Comparison of ENCODE assay signal across 8 mouse cellular contexts in the genomic region with DNA sequence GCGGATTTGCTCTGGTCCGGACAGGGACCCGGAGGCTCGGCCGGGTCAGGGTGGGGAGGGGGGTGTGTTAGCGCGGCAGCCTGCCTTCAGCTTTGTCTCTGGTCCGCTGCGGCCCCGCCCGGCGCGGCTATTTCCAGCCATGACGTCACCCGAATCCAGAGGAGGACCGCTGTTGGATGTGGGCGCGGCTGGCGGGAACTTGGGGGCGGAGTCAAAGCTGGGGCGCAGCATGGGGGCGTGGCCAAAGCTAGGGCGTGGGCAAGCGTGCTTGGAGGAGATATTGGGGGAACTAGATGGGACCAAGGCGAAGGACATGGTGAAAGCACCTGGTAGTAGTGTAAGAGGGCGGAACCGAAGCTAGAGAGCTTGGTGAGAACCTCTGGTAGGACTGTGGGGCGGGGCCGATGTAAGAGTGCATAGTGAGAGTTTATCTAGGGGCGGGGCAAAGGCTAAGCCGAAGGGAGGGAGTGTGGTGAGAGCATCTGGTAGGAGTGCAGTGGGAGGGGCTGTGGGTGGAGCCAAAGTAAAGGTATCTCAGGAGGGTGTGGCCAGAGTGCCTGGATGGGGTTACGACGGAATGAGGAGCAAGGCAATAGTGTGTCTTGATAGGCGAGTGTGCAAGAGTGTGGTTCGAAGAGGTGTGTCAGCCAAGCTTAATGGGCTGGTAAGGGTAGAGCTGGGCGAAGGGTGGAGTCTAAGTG. TPM values are rescaled to one million over a fixed set of nuclear protein-coding genes. Genes with fewer than 3 reads are reported as not detected.
DNase-seq lines count a peak whose midpoint lies in the region; ATAC-seq and TF ChIP-seq lines count a peak whose summit lies in the region.

No protein-coding gene starts in this region.

- H3K9me3 ChIP-seq in hindbrain, embryonic 10.5 days = no peaks in the 10 kb centered on the region
- no peaks in the 10 kb centered on the region for H3K9me3 ChIP-seq in lung, postnatal 0 days (ENCODE audit: low read length)

- TF ChIP-seq EP300 in lung, postnatal 0 days (IDR thresholded peaks at IDR 0.05) = no peak; the same call in 1 of the 2 replicates

- peak overlapping the region; percentile 65 for H3K4me2 ChIP-seq in lung, postnatal 0 days (replicated peaks; ENCODE audit: low read depth, low read length)

- H3K27ac ChIP-seq in hindbrain, embryonic 10.5 days = peak overlapping the region; percentile 96
- H3K27ac ChIP-seq in lung, postnatal 0 days (ENCODE audit: low read length) = peak overlapping the region; percentile 100

- peak overlapping the region; percentile 72 for H3K4me3 ChIP-seq in hindbrain, embryonic 10.5 days
- H3K4me3 ChIP-seq in lung, postnatal 0 days (ENCODE audit: low read depth, low read length) = peak overlapping the region; percentile 100

- H3K9ac ChIP-seq in lung, postnatal 0 days (replicated peaks; ENCODE audit: low read depth) = peak overlapping the region; percentile 98

- H3K36me3 ChIP-seq in hindbrain, embryonic 10.5 days = peaks cover 35% of the 10 kb centered on the region
- peaks cover 30% of the 10 kb centered on the region for H3K36me3 ChIP-seq in lung, postnatal 0 days (ENCODE audit: insufficient read depth, low read length)

- H3K4me1 ChIP-seq in hindbrain, embryonic 10.5 days (replicated peaks) = peaks cover 54% of the 10 kb centered on the region
- peaks cover 17% of the 10 kb centered on the region; the same call in 1 of the 2 replicates for H3K4me1 ChIP-seq in lung, postnatal 0 days (ENCODE audit: insufficient read depth, low read depth, low read length)

- 1% methylated on average over 36 of the region's 36 CpGs for WGBS in hindbrain, embryonic 10.5 days
- 3% methylated on average over 34 of the region's 36 CpGs for WGBS in lung, postnatal 0 days

- no peak for TF ChIP-seq CTCF in lung, postnatal 0 days (IDR thresholded peaks at IDR 0.05)

- ATAC-seq in lung, postnatal 0 days = peak; percentile 82

- H3K27me3 ChIP-seq in hindbrain, embryonic 10.5 days (ENCODE audit: insufficient read depth, poor library complexity, severe bottlenecking) = peaks cover 21% of the 10 kb centered on the region
- H3K27me3 ChIP-seq in lung, postnatal 0 days (replicated peaks; ENCODE audit: insufficient read depth, low read length) = no peaks in the 10 kb centered on the region

- peak; percentile 87 for DNase-seq in MEL-GATA-1-ER (ENCODE audit: extremely low read depth, low read depth)
- DNase-seq in cerebellum, adult 8-10 months = peak; percentile 87
- peak; percentile 92 for DNase-seq in forelimb bud, embryonic 11.5 days (ENCODE audit: low read depth, low spot score)
- peak; percentile 97 for DNase-seq in hindbrain, embryonic 10.5 days (ENCODE audit: low spot score)
- DNase-seq in layer of hippocampus, adult 9-11 months = peak; percentile 96
- DNase-seq in lung, postnatal 0 days (ENCODE audit: low spot score) = peak; percentile 98
- peak; percentile 97 for DNase-seq in ovary, postnatal 14 days (ENCODE audit: low spot score)
- DNase-seq in thymus, postnatal 14 days = peak; percentile 91

RNA-seq across cellular contexts. Expression of gene Klf11, which starts 0.7 kb away (rescaled TPM):
- polyA plus RNA-seq in hindbrain, embryonic 10.5 days (2016; fragmentation: Nextera tagmentation; extraction: Ambion mirVana) = 13.2 and 14.0 TPM in 2 replicates
- polyA plus RNA-seq in lung, postnatal 0 days (2015; fragmentation: Nextera tagmentation; extraction: Ambion mirVana) = 22.1 and 26.0 TPM in 2 replicates

RNA-seq across cellular contexts. Expression of gene Cys1, which starts 29.8 kb away (rescaled TPM):
- 0.34 and 0.55 TPM in 2 replicates for polyA plus RNA-seq in hindbrain, embryonic 10.5 days (2016; fragmentation: Nextera tagmentation; extraction: Ambion mirVana)
- 1.7 and 2.3 TPM in 2 replicates for polyA plus RNA-seq in lung, postnatal 0 days (2015; fragmentation: Nextera tagmentation; extraction: Ambion mirVana)

RNA-seq across cellular contexts. Expression of gene Rrm2, which starts 56.2 kb away (rescaled TPM):
- polyA plus RNA-seq in hindbrain, embryonic 10.5 days (2016; fragmentation: Nextera tagmentation; extraction: Ambion mirVana) = 552 and 686 TPM in 2 replicates
- 16.3 and 20.7 TPM in 2 replicates for polyA plus RNA-seq in lung, postnatal 0 days (2015; fragmentation: Nextera tagmentation; extraction: Ambion mirVana)

Comparison
In these comparisons a context has a peak if more than half of its experiments do, and no peak if none do; other contexts are left out.
1. Peak in every context shown above with its lines: DNase-seq, ATAC-seq, H3K4me3 ChIP-seq and H3K27ac ChIP-seq.
2. RNA of gene Rrm2, which starts 56.2 kb away (polyA plus RNA-seq): 552 to 686 TPM in hindbrain, embryonic 10.5 days; 16.3 to 20.7 TPM in lung, postnatal 0 days; every median in the first group is over 10 times any median in the second.